Mouse (Mus musculus) activated CD4-positive, CD25-positive, alpha-beta regulatory T cell, adult 4 months (primary cell): ENCODE measurements around the gene Gm6526. TPM values are rescaled to one million over a fixed set of nuclear protein-coding genes. Genes with fewer than 3 reads are reported as not detected.
"Not testable (repeated sequence)": the region's sequence is repeated elsewhere in the genome, so short reads cannot be mapped to it uniquely, and the experiment has no call there.

Experiments used
- ATAC-seq: one replicate; pipeline ENCODE4 v1.8.0; 2017
- polyA plus RNA-seq, 2 experiments: library from polyadenylated mRNA; unstranded; fragments of 100-300 nt; shearing (Covaris generic); gene quantifications; one replicate each; pipeline ENCODE4 v1.2.1; 2017

Gene Gm6526
- polyA plus RNA-seq = not detected

GRCm38 (mm10) chr14:43747566-43747965, at the start of gene Gm6526:
TSS of gene Gm6526 (plus strand) at chr14:43747866.
- ATAC-seq = not testable (repeated sequence)

GRCm38 (mm10) chr14:43727385-43727784, 20.3 kb upstream of the Gm6526 start, which contains the start of gene Gm16506:
TSS of gene Gm16506 (minus strand) at chr14:43727485.
- not testable (repeated sequence) for ATAC-seq

DNA sequence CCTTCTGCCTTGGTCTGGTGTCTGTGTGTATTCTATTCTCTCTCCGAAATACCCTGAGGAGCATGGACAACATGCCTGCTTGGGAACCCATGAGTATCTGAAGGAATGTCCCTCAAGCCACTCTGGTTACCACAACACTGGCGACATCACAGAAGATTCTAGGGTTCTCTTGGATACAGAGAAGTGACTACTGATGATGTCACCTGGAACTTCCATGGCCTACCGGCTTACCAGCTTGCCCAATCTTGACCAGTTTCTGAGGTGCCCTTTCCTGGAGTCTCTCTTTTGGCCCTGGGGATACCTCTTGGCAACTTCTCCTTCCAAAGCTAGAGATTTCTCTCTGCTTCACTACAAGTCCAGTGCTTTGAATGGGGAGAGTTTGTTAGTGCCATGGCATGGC, 37.0 kb downstream of the Gm6526 start, which contains the start of gene Gm8180:
TSS of gene Gm8180 (minus strand) at position 101 of the 400 bp plus-strand sequence.
- not testable (repeated sequence) for ATAC-seq

DNA sequence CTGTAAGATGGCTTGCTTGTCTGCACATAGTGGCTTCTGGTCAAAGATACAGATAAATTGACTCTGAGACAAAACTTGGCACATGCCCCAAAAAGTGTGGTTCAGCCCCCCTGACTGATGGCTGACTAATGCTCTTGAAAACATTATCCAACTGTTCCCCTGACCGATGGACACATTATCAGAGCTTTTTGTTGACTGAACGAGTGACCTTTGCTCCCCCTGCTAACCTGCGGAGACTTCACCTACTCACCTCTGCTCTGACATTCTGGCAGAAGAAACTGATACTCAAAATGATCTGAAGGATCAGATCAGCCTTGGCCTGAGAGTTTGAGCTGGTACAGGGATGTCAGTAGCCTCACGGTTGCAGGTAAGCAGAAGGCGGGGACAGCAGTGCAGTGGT, 46.1 kb downstream of the Gm6526 start:
- not testable (repeated sequence) for ATAC-seq

GRCm38 (mm10) chr14:43796069-43796904, 48.6 kb downstream of the Gm6526 start:
- ATAC-seq = no peak

- not testable (repeated sequence) for ATAC-seq
Observed at GRCm38 (mm10) chr14:43796905-43797470, 49.3 kb downstream of the Gm6526 start.

- not testable (repeated sequence) for ATAC-seq
Observed at GRCm38 (mm10) chr14:43804435-43804834, 56.8 kb downstream of the Gm6526 start.

Other genes starting within 250 kb of the Gm6526 start
- not detected for gene Gm5799, start 204.3 kb upstream of the Gm6526 start, polyA plus RNA-seq
- not detected for gene Gm17654, start 168.7 kb upstream of the Gm6526 start, polyA plus RNA-seq
- gene Gm10375, start 139.9 kb upstream of the Gm6526 start, polyA plus RNA-seq = not detected
- not detected for gene Gm8165, start 70.7 kb upstream of the Gm6526 start, polyA plus RNA-seq
- gene Gm7324, start 50.0 kb upstream of the Gm6526 start, polyA plus RNA-seq = 1 to 10 TPM in 1 of 2 experiments, under 1 TPM in 1; 0.52 to 2.3 TPM
- not detected for gene Gm16506, start 20.4 kb upstream of the Gm6526 start, polyA plus RNA-seq
- not detected for gene Gm8180, start 36.9 kb downstream of the Gm6526 start, polyA plus RNA-seq
- not detected for gene Ear1, start 127.7 kb downstream of the Gm6526 start, polyA plus RNA-seq
- not detected for gene Ear10, start 175.7 kb downstream of the Gm6526 start, polyA plus RNA-seq
- under 1 TPM in 1 of 2 experiments, not detected in 1; 0.12 TPM for gene Gm8113, start 177.5 kb downstream of the Gm6526 start, polyA plus RNA-seq
- not detected for gene Ang5, start 209.2 kb downstream of the Gm6526 start, polyA plus RNA-seq